Mouse (Mus musculus) C2C12 (cell line): ENCODE measurements at regions not wholly inside any gene's neighbourhood (a gene's known extent, or its start where the extent isn't known, plus 50 kb on each side); places are given as distances from the start of the nearest gene placed in this dataset.

Experiments used
- H3K27me3 ChIP-seq: one replicate; pipeline ENCODE4 v1.6.1; 2011; ENCODE audit not compliant: control insufficient read depth, insufficient read depth, insufficient read length
- H3K36me3 ChIP-seq: one replicate; pipeline ENCODE4 v1.6.1; 2011; ENCODE audit not compliant: control insufficient read depth, insufficient read depth
- H3K4me3 ChIP-seq: one replicate; pipeline ENCODE4 v1.5.1; 2011; ENCODE audit warnings: mild to moderate bottlenecking, control low read depth; ENCODE audit not compliant: poor library complexity, insufficient read depth, severe bottlenecking
- H3K79me2 ChIP-seq: one replicate; pipeline ENCODE4 v1.6.1; 2011; ENCODE audit not compliant: control insufficient read depth, insufficient read depth
- H3K79me3 ChIP-seq: one replicate; pipeline ENCODE4 v1.6.1; 2011; ENCODE audit warnings: low read depth, control low read depth
- H3ac ChIP-seq: one replicate; pipeline ENCODE3; 2011; ENCODE audit warnings: low read depth; ENCODE audit not compliant: control insufficient read depth, insufficient read length
- CEBPB ChIP-seq: IDR thresholded peaks from one replicate; pipeline ENCODE4 v1.6.1; 2011; ENCODE audit warnings: low read depth, mild to moderate bottlenecking, control low read depth, moderate library complexity
- CTCF ChIP-seq: IDR thresholded peaks from one replicate; pipeline ENCODE4 v1.5.1; 2011; ENCODE audit not compliant: control insufficient read depth, insufficient read depth, insufficient read length
- FOSL1 ChIP-seq: IDR thresholded peaks from one replicate; pipeline ENCODE4 v1.8.0; 2011; ENCODE audit warnings: mild to moderate bottlenecking, low read length; ENCODE audit not compliant: poor library complexity, insufficient read depth, severe bottlenecking
- MYOD1 ChIP-seq: IDR thresholded peaks from one replicate; pipeline ENCODE4 v1.6.1; 2011; ENCODE audit warnings: low read depth; ENCODE audit not compliant: control insufficient read depth, insufficient read length
- MYOG ChIP-seq: IDR thresholded peaks from one replicate; pipeline ENCODE4 v1.6.1; 2011; ENCODE audit not compliant: control insufficient read depth, insufficient read length; ENCODE audit errors: extremely low read depth
- USF1 ChIP-seq: IDR thresholded peaks from one replicate; pipeline ENCODE4 v1.6.1; 2011; ENCODE audit warnings: low read depth, mild to moderate bottlenecking, control low read depth, moderate library complexity

GRCm38 (mm10) chr10:38246821-38247220 is 574.8 kb downstream of the Rfpl4b start:
- TF ChIP-seq MYOD1 (no peak), CTCF (no peak), CEBPB (no peak), MYOG (no peak), USF1 (no peak), FOSL1 (no peak)
- Histone ChIP-seq H3K79me3 (no peaks in the 10 kb centered on the region), H3K79me2 (no peaks in the 10 kb centered on the region), H3ac (no peak overlapping the region), H3K36me3 (no peaks in the 10 kb centered on the region), H3K27me3 (no peaks in the 10 kb centered on the region), H3K4me3 (no peak overlapping the region)
